Mouse (Mus musculus): Measurements from ENCODE around the gene Sys1. TPM values are rescaled to one million over a fixed set of nuclear protein-coding genes. Genes with fewer than 3 reads are reported as not detected.

Sys1 gene
- polyA plus RNA-seq, 2 experiments from 2014 or later: 29.7 to 33.4 TPM

Other genes with a start within 250 kb of the Sys1 start
- gene Wfdc15b, start 235.3 kb upstream of the Sys1 start, polyA plus RNA-seq (2017; shearing (Covaris generic)): not detected
- not detected for gene Svs2, start 218.5 kb upstream of the Sys1 start, polyA plus RNA-seq (2017; shearing (Covaris generic))
- gene Svs3b, start 200.3 kb upstream of the Sys1 start, polyA plus RNA-seq (2017; shearing (Covaris generic)): not detected
- gene Svs4, start 178.5 kb upstream of the Sys1 start, polyA plus RNA-seq (2017; shearing (Covaris generic)): not detected
- not detected for gene Svs3a, start 167.7 kb upstream of the Sys1 start, polyA plus RNA-seq (2017; shearing (Covaris generic))
- not detected for gene Svs6, start 140.2 kb upstream of the Sys1 start, polyA plus RNA-seq (2017; shearing (Covaris generic))
- not detected for gene Svs5, start 124.2 kb upstream of the Sys1 start, polyA plus RNA-seq (2017; shearing (Covaris generic))
- gene Slpi, start 67.9 kb upstream of the Sys1 start, polyA plus RNA-seq (2017; shearing (Covaris generic)): 1 to 10 TPM; 3.4 to 4.2 TPM
- not detected for gene Rbpjl, start 53.8 kb upstream of the Sys1 start, polyA plus RNA-seq (2017; shearing (Covaris generic))
- under 1 TPM in 1 of 2 experiments, not detected in 1; 0.32 TPM for gene Matn4, start 51.8 kb upstream of the Sys1 start, polyA plus RNA-seq (2017; shearing (Covaris generic))
- gene Sdc4, start 13.1 kb upstream of the Sys1 start, polyA plus RNA-seq (2017; shearing (Covaris generic)): 10 to 100 TPM; 13.8 to 23.7 TPM
- 1 to 10 TPM in 1 of 2 experiments, not detected in 1; 3.7 TPM for gene Gm20458, start 4.0 kb downstream of the Sys1 start, polyA plus RNA-seq (2017; shearing (Covaris generic))
- gene Trp53tg5, start 16.8 kb downstream of the Sys1 start, polyA plus RNA-seq (2017; shearing (Covaris generic)): under 1 TPM in 1 of 2 experiments, not detected in 1; 0.37 TPM
- 1 to 10 TPM; 2.1 to 6.8 TPM for gene Dbndd2, start 29.1 kb downstream of the Sys1 start, polyA plus RNA-seq (2017; shearing (Covaris generic))
- gene Pigt, start 40.6 kb downstream of the Sys1 start, polyA plus RNA-seq (2017; shearing (Covaris generic)): 10 to 100 TPM; 19.6 to 47.7 TPM
- gene Wfdc2, start 105.4 kb downstream of the Sys1 start, polyA plus RNA-seq (2017; shearing (Covaris generic)): not detected
- gene Spint3, start 116.5 kb downstream of the Sys1 start, polyA plus RNA-seq (2017; shearing (Covaris generic)): not detected
- gene Wfdc6a, start 128.5 kb downstream of the Sys1 start, polyA plus RNA-seq (2017; shearing (Covaris generic)): not detected
- gene Eppin, start 136.6 kb downstream of the Sys1 start, polyA plus RNA-seq (2017; shearing (Covaris generic)): not detected
- gene Wfdc6b, start 156.6 kb downstream of the Sys1 start, polyA plus RNA-seq (2017; shearing (Covaris generic)): not detected
- not detected for gene Wfdc8, start 156.7 kb downstream of the Sys1 start, polyA plus RNA-seq (2017; shearing (Covaris generic))
- not detected for gene Wfdc16, start 181.8 kb downstream of the Sys1 start, polyA plus RNA-seq (2017; shearing (Covaris generic))
- not detected for gene Wfdc10, start 199.1 kb downstream of the Sys1 start, polyA plus RNA-seq (2017; shearing (Covaris generic))
- not detected for gene Wfdc9, start 199.6 kb downstream of the Sys1 start, polyA plus RNA-seq (2017; shearing (Covaris generic))
- gene Wfdc11, start 217.1 kb downstream of the Sys1 start, polyA plus RNA-seq (2017; shearing (Covaris generic)): not detected
- not detected for gene Wfdc13, start 228.1 kb downstream of the Sys1 start, polyA plus RNA-seq (2017; shearing (Covaris generic))
- gene Spint4, start 241.5 kb downstream of the Sys1 start, polyA plus RNA-seq (2017; shearing (Covaris generic)): not detected